Mouse (Mus musculus): ENCODE data around the gene Me3. TPM values are rescaled to one million over a fixed set of nuclear protein-coding genes. Genes with fewer than 3 reads are reported as not detected.
"Not testable (repeated sequence)": the region's sequence is repeated elsewhere in the genome, so short reads cannot be mapped to it uniquely, and the experiment has no call there.

The Me3 gene
- polyA plus RNA-seq, 1 experiment from 2014 or later: 3.5 TPM

DNA sequence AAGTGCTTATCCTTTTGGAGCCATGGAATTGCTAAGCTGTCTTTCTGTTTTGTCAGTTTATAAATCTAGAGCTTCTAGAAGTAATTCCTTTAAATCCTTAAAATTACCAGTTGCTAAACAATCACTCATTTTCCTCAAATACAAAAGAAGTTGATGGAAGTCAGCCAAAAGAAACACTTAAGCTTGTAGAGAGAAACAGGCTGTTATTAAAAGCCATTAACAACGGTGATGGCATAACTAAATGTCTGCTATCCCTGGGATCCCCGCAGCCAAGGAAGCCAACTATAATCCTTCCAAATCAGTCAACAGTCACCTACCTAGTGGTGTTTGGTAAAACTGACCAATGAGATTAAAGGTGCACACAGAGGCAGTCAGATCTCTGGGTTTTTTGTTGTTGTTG, 98.3 kb downstream of the Me3 start:
- no peak for ATAC-seq
- H3K4me1 ChIP-seq (replicated peaks; ENCODE audit: control insufficient read depth, insufficient read depth, low read length): no peaks in the 10 kb centered on the region
- no peak for TF ChIP-seq CTCF (IDR thresholded peaks at IDR 0.05; ENCODE audit: low read depth)
- no peak overlapping the region for H3K4me2 ChIP-seq (replicated peaks; ENCODE audit: low read depth)
- no peaks in the 10 kb centered on the region for H3K36me3 ChIP-seq (ENCODE audit: control insufficient read depth, insufficient read depth)
- H3K9me3 ChIP-seq (ENCODE audit: control insufficient read depth): no peaks in the 10 kb centered on the region
- H3K9ac ChIP-seq (ENCODE audit: low read depth, low read length): no peak overlapping the region
- WGBS: 56% methylated on average over 2 of the region's 2 CpGs
- no peak overlapping the region for H3K4me3 ChIP-seq (ENCODE audit: low read depth, low read length)
- H3K27me3 ChIP-seq (replicated peaks; ENCODE audit: control insufficient read depth, insufficient read depth, low read length): no peaks in the 10 kb centered on the region
- H3K27ac ChIP-seq (ENCODE audit: low read depth, low read length): no peak overlapping the region

DNA sequence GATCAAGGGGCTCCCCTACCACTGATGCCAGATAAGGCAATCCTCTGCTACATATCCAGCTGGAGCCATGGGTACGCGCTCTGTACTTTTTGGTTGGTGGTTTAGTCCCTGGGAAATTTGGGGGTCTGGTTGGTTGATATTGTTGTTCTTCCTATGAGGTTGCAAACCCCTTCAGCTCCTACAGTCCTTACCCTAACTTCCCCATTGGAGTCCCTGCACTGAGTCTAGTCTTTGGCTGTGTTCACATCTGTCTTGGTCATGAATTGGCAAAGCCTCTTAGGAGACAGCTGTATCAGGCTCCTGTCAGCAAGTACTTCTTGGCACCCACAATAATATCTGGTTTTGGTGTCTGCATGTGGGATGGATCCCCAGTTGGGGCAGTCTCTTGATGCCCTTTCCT, 98.9 kb downstream of the Me3 start:
- not testable (repeated sequence) for H3K9me3 ChIP-seq (ENCODE audit: control insufficient read depth); H3K9ac ChIP-seq (ENCODE audit: low read depth, low read length); H3K4me1 ChIP-seq (replicated peaks; ENCODE audit: control insufficient read depth, insufficient read depth, low read length); ATAC-seq; H3K4me2 ChIP-seq (replicated peaks; ENCODE audit: low read depth); H3K36me3 ChIP-seq (ENCODE audit: control insufficient read depth, insufficient read depth); H3K27ac ChIP-seq (ENCODE audit: low read depth, low read length); H3K27me3 ChIP-seq (replicated peaks; ENCODE audit: control insufficient read depth, insufficient read depth, low read length); H3K4me3 ChIP-seq (ENCODE audit: low read depth, low read length)
- WGBS: 100% methylated on average over 2 of the region's 2 CpGs

DNA sequence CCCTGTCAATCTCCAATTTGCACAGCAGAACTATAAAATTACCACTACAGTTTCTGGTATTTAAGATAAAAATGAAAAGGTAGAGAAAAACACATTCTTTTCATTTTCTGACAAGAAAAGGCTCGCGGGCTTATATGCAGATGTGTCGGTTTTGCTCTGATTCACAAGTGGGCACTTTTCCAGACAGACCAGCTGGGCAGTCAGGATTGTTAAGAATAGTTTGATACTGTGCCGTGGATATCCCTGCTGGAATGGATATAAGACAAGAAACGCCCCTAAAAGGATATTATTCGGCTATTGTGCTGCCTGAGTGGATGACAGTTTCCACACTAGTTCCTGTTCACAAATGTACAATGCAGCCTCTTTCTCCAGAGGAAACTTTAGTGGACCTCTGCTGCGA, 116.2 kb downstream of the Me3 start:
- Histone ChIP-seq H3K27me3 (replicated peaks; ENCODE audit: control insufficient read depth, insufficient read depth, low read length) (no peaks in the 10 kb centered on the region), H3K4me1 (replicated peaks; ENCODE audit: control insufficient read depth, insufficient read depth, low read length) (no peaks in the 10 kb centered on the region), H3K27ac (ENCODE audit: low read depth, low read length) (0 out of 2 replicates have a peak overlapping the region, but pooled peaks have one; percentile 36), H3K4me2 (replicated peaks; ENCODE audit: low read depth) (no peak overlapping the region), H3K9ac (ENCODE audit: low read depth, low read length) (no peak overlapping the region), H3K36me3 (ENCODE audit: control insufficient read depth, insufficient read depth) (no peaks in the 10 kb centered on the region), H3K9me3 (ENCODE audit: control insufficient read depth) (no peaks in the 10 kb centered on the region), H3K4me3 (ENCODE audit: low read depth, low read length) (no peak overlapping the region)
- no peak for TF ChIP-seq CTCF (IDR thresholded peaks at IDR 0.05; ENCODE audit: low read depth)
- WGBS: 57% methylated on average over 7 of the region's 7 CpGs
- no peak for ATAC-seq

DNA sequence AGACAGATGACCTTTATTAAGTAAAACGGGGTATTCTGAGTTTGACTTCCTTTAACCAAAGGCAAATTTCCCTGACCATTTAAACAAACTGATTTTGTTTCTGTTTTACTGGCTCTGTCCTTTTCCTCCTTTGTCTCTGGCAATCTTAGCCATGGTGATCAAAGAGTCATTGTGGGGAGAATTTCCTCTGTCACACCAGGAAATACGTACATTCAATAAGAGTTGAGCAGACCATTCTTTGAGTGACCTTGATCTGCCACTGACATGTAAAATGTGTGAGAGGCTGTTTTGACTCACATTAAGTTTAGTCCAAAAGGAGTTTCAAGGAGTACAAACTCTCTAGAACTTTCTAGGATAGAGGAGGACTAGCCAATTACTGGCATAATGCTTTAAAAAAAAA, 117.0 kb downstream of the Me3 start:
- Histone ChIP-seq H3K27me3 (replicated peaks; ENCODE audit: control insufficient read depth, insufficient read depth, low read length) (no peaks in the 10 kb centered on the region), H3K9ac (ENCODE audit: low read depth, low read length) (no peak overlapping the region), H3K9me3 (ENCODE audit: control insufficient read depth) (no peaks in the 10 kb centered on the region), H3K4me2 (replicated peaks; ENCODE audit: low read depth) (no peak overlapping the region), H3K4me1 (replicated peaks; ENCODE audit: control insufficient read depth, insufficient read depth, low read length) (no peaks in the 10 kb centered on the region), H3K27ac (ENCODE audit: low read depth, low read length) (peak overlapping the region; percentile 36; the same call in 1 of the 2 replicates), H3K4me3 (ENCODE audit: low read depth, low read length) (no peak overlapping the region), H3K36me3 (ENCODE audit: control insufficient read depth, insufficient read depth) (no peaks in the 10 kb centered on the region)
- no peak for ATAC-seq
- TF ChIP-seq CTCF (IDR thresholded peaks at IDR 0.05; ENCODE audit: low read depth): no peak
- 32% methylated on average over 2 of the region's 2 CpGs for WGBS

DNA sequence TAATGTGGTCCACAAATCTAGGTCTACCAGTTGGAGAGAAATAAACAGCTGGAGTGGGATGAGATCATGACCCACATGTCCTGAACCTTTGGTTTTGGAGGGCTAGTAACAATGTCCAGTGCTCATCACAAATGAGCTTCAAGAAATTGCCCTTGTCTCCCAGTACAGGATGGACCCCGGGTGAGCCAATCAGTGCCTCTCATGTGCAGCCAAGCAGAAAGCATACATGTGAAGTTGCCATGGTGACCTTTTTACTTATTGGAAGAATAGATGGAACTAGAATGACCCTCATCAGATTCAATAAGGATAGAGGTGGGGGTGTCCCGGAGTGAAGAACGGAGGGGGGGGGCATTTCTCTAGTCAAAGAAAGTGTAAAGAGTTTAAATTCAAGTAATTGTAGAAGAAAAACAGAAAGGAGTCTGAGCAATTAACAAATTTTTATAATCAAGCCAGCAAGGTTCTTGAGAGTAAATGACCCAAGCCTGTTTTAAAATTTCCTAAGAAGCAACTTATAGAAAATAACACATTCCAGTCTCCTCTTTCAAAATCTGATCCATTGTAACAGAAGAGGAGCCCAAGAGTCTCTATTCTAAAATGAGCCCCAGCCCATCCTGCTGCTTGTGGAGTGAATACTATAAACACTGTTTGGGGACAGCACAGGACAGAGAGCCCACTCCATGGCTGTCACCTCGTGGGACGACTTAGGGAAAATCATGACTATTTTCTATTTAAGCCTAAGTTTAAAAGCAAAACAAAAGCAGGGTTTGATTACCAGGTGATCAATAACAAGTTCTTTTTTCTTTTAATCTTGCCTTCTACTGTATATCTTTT, 134.7 kb downstream of the Me3 start:
- no peak overlapping the region for H3K9ac ChIP-seq (ENCODE audit: low read depth, low read length)
- WGBS: 85% methylated on average over 5 of the region's 5 CpGs
- no peak overlapping the region for H3K27ac ChIP-seq (ENCODE audit: low read depth, low read length)
- H3K4me3 ChIP-seq (ENCODE audit: low read depth, low read length): no peak overlapping the region
- H3K27me3 ChIP-seq (replicated peaks; ENCODE audit: control insufficient read depth, insufficient read depth, low read length): no peaks in the 10 kb centered on the region
- no peaks in the 10 kb centered on the region for H3K36me3 ChIP-seq (ENCODE audit: control insufficient read depth, insufficient read depth)
- H3K9me3 ChIP-seq (ENCODE audit: control insufficient read depth): no peaks in the 10 kb centered on the region
- no peak overlapping the region for H3K4me2 ChIP-seq (replicated peaks; ENCODE audit: low read depth)
- H3K4me1 ChIP-seq (replicated peaks; ENCODE audit: control insufficient read depth, insufficient read depth, low read length): peaks cover 4% of the 10 kb centered on the region; the same call in 1 of the 2 replicates
- TF ChIP-seq CTCF (IDR thresholded peaks at IDR 0.05; ENCODE audit: low read depth): no peak
- ATAC-seq: no peak

DNA sequence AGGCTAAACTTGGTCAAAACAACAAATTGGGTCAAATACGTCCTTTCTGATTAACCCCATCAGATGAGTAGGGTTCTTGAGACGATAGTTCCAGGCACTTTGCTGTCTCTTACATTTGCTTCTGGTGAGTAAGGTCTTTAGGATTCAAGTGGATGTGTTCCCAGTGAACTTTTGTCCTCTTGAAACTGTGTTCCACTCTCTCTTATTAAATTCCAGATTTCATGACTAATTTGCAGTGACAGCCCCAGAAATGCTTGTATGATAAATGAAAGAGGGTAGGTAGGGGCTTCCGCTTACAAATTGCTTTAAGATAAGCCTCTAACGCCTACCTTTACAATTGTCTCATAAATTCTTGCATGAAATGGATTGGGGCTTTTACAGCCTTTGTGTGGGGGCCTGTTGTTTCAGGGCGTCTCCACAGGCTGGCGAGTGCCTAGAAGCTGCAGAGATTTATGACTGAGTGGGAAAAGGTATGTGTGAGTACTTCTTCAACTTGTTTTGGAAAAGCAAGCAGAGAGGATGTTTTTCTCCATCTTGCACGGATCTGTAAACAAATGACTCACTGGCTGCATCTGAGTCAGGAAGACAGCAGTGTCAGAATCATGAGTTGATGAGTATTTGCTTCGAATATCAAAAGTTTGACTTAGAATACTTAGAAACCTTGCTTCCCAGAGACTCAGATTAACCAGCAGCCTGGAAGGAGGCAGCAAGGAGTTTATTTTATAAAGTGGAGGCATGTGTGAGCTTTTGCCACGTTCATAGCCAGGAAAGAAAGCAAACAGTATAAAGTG, 137.1 kb downstream of the Me3 start:
- H3K27me3 ChIP-seq (replicated peaks; ENCODE audit: control insufficient read depth, insufficient read depth, low read length): no peaks in the 10 kb centered on the region
- 16% methylated on average over 9 of the region's 9 CpGs for WGBS
- no peak for TF ChIP-seq CTCF (IDR thresholded peaks at IDR 0.05; ENCODE audit: low read depth)
- no peak overlapping the region for H3K4me3 ChIP-seq (ENCODE audit: low read depth, low read length)
- H3K4me1 ChIP-seq (replicated peaks; ENCODE audit: control insufficient read depth, insufficient read depth, low read length): peaks cover 4% of the 10 kb centered on the region; the same call in 1 of the 2 replicates
- H3K9me3 ChIP-seq (ENCODE audit: control insufficient read depth): no peaks in the 10 kb centered on the region
- no peaks in the 10 kb centered on the region for H3K36me3 ChIP-seq (ENCODE audit: control insufficient read depth, insufficient read depth)
- no peak overlapping the region for H3K4me2 ChIP-seq (replicated peaks; ENCODE audit: low read depth)
- no peak overlapping the region for H3K27ac ChIP-seq (ENCODE audit: low read depth, low read length)
- no peak overlapping the region for H3K9ac ChIP-seq (ENCODE audit: low read depth, low read length)
- no peak for ATAC-seq

Measured in intestine, postnatal 0 days (tissue).